Mouse (Mus musculus): ENCODE results near the gene Tle4.
A peak's percentile ranks its signal among the peaks of the same experiment; 100 is the strongest.
"Not testable (repeated sequence)": the region's sequence is repeated elsewhere in the genome, so short reads cannot be mapped to it uniquely, and the experiment has no call there.

Tle4 gene

DNA sequence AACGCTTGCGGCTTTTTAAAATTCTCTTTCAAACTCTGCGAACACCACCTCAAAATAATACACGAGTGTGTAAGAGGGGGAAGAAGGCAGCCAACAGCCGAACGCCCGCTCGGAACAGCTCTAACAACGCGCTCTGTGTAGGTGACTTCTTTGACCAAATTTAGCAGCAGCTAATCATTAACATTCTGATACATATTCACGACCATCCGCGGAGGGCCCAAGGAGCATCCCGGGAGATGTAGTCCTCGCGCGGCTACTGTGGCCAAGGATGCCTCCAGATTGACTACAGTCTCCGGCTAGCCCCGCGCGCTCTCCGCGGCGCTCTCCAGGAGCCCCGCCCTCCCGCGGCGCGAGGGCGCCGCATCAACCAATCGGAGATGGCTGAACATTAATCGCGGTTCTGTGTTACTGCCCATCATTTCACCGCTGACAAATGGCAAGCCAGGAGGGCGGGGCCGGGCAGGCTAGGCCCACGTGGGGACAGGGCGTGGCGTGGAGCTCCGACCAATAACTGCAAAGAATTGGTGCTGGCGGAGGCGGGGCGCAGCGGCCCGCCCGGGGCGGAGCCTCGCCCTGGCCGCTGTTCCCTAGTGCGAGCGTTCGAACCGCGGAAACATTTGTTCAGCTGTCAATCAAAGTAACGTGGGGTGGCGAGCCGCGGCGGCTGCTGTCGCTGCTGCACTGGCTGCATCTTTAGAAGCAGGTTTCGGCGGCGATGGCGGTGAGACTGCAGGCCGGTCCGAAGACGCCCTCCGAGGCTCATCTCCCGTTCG lies at the start of gene Tle4:
TSS of gene Tle4 (minus strand) at position 135 of the 773 bp plus-strand sequence.
- peak; percentile 100 for DNase-seq (ENCODE audit: low spot score)

DNA sequence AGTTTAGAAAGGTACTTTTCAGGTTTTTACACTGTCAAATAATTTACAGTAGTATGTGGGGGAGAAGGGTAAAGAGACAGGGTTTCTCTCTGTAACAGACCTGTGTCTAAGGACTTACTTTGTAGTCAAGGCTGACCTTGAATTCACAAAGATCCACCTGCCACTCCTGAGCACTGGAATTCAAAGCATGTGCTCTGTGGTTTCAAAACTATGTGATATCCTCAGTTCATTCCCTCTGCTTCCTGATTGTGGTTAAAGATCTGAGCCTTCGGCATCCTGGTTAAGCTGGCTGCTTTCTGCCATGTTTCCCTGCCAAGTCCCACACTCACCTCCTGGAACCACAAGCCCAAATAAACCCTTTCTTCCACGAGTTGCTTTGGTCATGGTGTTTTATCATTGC lies 47.8 kb upstream of the Tle4 start:
- DNase-seq (ENCODE audit: low spot score), result no peak

GRCm38 (mm10) chr19:14644756-14645155 lies 46.9 kb upstream of the Tle4 start:
- no peak for DNase-seq (ENCODE audit: low spot score)

DNA sequence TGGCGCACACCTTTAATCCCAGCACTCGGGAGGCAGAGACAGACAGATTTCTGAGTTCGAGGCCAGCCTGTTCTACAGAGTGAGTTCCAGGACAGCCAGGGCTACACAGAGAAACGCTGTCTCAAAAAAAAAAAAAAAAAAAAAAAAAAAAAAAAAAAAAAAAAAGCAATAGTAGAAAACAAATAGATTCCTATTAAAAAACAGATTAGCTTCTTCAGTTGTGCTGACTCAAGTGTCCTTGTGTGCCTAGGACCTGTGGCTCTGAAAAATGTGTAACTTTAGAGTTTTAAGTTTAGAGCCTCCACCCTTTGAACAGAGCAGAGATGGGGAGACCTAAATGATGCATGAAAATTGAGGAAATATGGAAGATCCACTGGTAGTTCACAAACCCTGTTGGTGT lies 45.2 kb upstream of the Tle4 start:
- not testable (repeated sequence) for DNase-seq (ENCODE audit: low spot score)

- no peak for DNase-seq (ENCODE audit: low spot score)
Measured at GRCm38 (mm10) chr19:14642663-14643062, 44.8 kb upstream of the Tle4 start.

- DNase-seq (ENCODE audit: low spot score), result no peak
Measured at GRCm38 (mm10) chr19:14635213-14635928, 37.5 kb upstream of the Tle4 start.

DNA sequence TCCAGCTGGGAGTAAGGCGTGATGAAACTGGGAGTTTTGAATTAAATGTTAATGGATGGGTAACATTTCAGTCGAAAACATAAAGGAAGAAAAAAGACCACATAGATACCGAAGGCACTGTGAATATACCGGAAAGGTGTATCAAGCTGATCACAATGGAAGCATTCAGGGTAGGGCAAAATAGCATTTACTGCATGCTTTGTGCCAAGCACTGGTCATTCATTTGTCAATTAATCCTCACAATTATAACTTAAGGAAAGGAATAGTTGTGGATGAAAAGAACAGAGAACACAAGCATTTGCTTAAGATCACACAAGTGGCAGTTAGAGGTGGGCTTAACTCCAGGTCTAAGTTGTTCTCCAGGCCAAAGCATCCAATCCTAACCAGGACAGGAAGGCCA lies 25.5 kb upstream of the Tle4 start:
- no peak for DNase-seq (ENCODE audit: low spot score)

GRCm38 (mm10) chr19:14620534-14620933 lies 22.7 kb upstream of the Tle4 start:
- DNase-seq (ENCODE audit: low spot score), result no peak

DNA sequence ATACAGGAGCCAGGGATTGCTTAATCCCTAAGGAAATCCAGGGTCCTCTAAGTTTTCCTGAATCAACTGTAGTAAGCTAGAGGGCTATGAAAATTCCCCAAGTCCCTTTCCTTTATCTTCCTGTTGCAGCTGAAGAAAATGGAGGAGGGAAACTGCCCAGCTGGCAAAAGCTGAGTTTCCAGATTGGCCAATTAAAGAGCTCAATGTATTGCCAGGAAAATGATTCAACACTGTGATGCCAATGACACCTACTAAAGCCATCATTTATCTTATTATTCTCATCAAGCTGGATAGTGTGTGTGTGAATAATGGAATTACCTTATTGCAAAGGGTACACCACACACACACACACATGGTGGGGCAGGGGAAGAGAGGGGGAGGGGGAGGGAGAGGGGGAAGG lies 22.0 kb upstream of the Tle4 start:
- no peak for DNase-seq (ENCODE audit: low spot score)

- DNase-seq (ENCODE audit: low spot score), result no peak
Measured at GRCm38 (mm10) chr19:14614816-14615215, 17.0 kb upstream of the Tle4 start.

- no peak for DNase-seq (ENCODE audit: low spot score)
Measured at GRCm38 (mm10) chr19:14610542-14611317, 12.9 kb upstream of the Tle4 start.

DNA sequence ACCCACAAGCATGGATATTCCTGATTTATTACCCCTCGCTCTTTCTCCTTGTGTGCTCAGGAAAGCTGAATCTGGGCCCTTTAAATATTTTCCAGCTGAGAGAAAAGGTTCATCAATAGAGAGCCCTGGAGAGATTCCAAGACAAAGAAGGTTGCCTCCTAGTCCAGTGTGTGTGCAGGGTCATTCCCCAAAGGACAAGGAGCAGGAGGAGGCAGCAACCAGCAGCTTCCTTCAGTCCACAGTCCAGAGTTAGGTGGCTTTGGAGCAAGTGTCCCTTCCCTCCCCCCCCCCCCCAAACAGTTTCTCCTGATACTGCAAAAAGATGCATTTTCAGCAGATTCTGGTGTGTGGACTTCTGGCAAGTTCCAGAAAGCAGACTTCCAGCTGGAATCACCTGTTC lies 3.0 kb upstream of the Tle4 start:
- no peak for DNase-seq (ENCODE audit: low spot score)

- no peak for DNase-seq (ENCODE audit: low spot score)
Measured at GRCm38 (mm10) chr19:14600354-14600753, 2.5 kb upstream of the Tle4 start.

GRCm38 (mm10) chr19:14599851-14600251 lies 2.0 kb upstream of the Tle4 start:
- no peak for DNase-seq (ENCODE audit: low spot score)

- no peak for DNase-seq (ENCODE audit: low spot score)
Measured at GRCm38 (mm10) chr19:14598690-14599288, 938 bp upstream of the Tle4 start.

GRCm38 (mm10) chr19:14596941-14597916 lies 622 bp downstream of the Tle4 start:
- DNase-seq (ENCODE audit: low spot score), result peak; percentile 69

DNA sequence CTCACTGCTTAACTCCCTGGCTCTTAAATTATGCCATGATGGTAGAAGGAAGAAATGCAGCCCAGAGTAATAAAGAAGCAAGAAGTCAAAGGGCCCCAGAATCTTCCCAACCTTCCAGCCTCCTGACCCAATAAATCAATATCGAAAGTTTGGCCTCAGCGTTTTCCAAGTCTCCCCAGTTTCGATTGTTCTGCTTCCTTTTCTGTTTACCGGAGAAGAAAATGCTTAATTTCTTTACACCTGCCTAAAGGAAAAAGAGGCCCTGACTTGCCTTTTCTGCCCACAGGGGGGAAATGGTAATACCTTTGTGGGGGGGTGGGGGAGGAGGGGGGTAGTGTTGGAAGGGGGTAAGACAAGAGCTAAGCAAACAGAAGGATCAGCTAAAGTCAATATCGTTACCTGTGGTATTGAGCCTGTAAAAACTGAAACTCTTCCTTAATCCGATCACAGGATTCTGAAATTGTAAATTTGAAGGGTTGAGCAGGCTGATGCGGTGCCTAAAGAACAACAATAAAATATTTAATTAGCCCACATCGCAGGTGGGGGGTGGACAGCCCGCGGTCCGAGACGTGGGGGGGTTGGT lies 1.4 kb downstream of the Tle4 start:
- no peak for DNase-seq (ENCODE audit: low spot score)

DNA sequence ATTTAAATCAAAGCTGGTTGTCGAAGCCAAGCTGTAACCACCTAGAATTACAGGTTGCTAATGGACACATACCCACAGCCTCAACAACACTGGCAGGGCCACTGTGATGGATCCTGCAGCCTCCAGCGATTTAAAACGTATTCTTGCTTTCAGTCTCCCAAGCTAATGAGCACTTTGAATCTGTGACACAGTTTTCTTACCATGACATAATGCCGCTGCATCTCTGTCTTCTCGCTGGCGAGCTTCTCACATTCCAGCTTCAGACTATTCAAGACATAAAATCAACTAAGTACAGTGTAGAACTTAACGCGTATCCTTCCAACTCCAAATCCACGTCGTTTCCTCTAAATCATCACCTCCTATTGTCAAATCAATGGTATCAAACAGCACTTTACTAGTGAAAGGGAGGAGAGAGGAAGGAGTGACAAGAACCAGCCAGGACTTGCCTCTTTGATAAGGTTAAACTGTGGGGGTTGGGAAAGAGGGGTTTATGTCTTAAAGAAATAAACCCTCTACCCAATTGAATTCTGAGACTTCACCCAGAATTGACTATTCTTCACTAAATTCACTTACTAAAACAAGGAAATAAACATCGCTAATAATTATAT lies 2.4 kb downstream of the Tle4 start:
- no peak for DNase-seq (ENCODE audit: low spot score)

GRCm38 (mm10) chr19:14594537-14594936 lies 3.3 kb downstream of the Tle4 start:
- DNase-seq (ENCODE audit: low spot score), result no peak

DNA sequence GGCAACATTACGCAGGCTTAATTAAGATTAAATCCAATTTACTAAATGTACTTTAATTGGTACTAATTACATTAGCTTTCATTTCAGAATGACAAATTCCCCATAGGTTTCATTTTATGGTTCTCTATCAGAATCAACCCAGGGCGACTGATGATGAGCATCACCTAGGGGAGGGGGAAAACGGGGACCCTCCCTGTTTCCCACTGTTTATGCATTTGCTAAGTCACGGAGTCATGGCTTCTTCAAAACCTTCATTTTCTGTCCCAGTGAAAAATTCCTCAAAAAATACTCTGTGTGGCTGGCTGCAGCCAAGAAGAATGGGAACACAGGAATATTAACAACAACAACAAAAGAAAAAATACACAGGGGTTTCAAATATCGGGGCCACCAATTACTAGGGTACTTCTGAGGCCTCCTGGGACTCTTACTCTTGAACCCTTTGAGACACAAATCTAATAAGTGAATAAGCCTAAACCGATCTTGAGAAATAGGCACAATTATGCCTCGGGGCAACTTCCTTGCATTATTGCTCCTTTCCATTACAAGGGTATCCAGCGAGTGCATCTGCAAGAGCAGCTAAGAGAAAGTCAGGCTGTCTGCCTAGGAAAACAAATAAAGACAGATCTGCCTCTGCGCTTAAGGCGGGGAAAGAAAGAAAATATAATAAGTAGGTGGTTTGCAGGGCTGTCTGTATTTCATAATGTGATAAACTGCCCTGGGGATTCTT lies 5.9 kb downstream of the Tle4 start:
- DNase-seq (ENCODE audit: low spot score), result no peak

All from testis, postnatal 14 days (tissue).